Mouse (Mus musculus): ENCODE results near the gene Lrrc15. TPM values are rescaled to one million over a fixed set of nuclear protein-coding genes. Genes with fewer than 3 reads are reported as not detected.
A peak's percentile ranks its signal among the peaks of the same experiment; 100 is the strongest.

The Lrrc15 gene
- polyA plus RNA-seq, 1 experiment from 2014 or later, result 0.89 TPM

DNA sequence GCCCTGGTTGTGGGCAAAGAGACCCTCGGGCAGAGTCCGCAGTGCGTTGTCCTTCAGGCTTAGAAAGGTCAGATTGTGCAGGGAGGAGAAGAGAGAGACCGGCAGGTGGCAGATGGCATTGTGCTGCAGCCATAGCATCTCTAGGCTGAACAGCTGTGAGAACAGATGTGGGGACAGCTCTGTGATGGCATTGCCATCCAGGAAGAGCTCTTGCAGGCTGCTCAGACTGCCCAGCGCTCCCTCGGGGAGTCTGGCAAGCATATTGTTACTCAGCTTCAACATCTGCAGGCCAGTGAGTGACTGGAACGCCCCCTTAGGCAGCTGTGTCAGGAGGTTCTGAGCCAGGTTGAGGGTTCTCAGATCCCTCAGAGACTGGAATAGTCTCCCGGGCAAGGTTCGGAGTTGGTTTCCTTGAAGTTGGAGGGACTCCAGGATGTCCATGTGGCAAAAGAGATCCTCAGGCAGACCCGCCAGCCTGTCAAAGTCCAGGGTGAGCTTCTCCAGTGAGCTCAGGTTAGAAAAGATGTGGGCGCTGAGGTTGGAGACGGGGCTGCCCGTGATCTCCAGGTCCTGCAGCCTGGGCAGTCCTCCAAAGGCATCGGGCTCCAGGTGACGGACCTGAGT lies 22.9 kb downstream of the Lrrc15 start:
- H3K4me2 ChIP-seq (ENCODE audit: low read depth, severe bottlenecking), result no peak overlapping the region
- DNase-seq (ENCODE audit: low spot score) (no peak), ATAC-seq (ENCODE audit: insufficient number of reproducible peaks, low FRiP score, low TSS enrichment, low read depth) (no peak)
- H3K4me1 ChIP-seq (ENCODE audit: control insufficient read depth, insufficient read depth, low read length), result peaks cover 1% of the 10 kb centered on the region; the same call in 1 of the 2 replicates
- H3K4me3 ChIP-seq (ENCODE audit: low read depth, low read length), result no peak overlapping the region
- no peak overlapping the region for H3K9ac ChIP-seq (ENCODE audit: low read length)
- H3K27me3 ChIP-seq (ENCODE audit: control insufficient read depth, insufficient read depth, low read length), result no peaks in the 10 kb centered on the region
- H3K27ac ChIP-seq (replicated peaks; ENCODE audit: low read depth, low read length), result no peak overlapping the region
- H3K9me3 ChIP-seq (ENCODE audit: control insufficient read depth, low read length), result no peaks in the 10 kb centered on the region
- WGBS, result 87% methylated on average over 15 of the region's 15 CpGs
- no peaks in the 10 kb centered on the region for H3K36me3 ChIP-seq (ENCODE audit: control insufficient read depth, insufficient read depth, low read length)

DNA sequence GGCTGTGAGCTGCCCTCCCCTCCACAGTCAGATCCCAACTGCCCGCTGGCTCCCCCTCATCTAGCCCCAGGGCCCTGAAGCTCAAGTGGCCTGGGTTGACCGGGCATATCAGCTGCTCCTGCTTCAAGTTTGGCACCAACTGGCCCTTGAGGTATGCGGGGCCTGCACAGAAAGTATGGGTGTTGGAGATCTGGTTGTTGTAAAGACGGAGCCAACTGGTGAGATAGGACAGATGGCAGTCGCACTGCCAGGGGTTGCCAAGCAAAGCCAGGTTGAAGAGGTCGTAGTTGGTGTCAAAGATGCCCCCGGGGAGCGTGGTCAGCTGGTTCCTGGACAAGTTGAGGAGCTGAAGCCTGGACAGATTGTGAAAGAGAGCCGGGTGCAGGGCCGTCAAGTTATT lies 23.6 kb downstream of the Lrrc15 start:
- Histone ChIP-seq H3K4me2 (ENCODE audit: low read depth, severe bottlenecking) (no peak overlapping the region), H3K27me3 (ENCODE audit: control insufficient read depth, insufficient read depth, low read length) (no peaks in the 10 kb centered on the region), H3K36me3 (ENCODE audit: control insufficient read depth, insufficient read depth, low read length) (no peaks in the 10 kb centered on the region), H3K9me3 (ENCODE audit: control insufficient read depth, low read length) (no peaks in the 10 kb centered on the region), H3K4me3 (ENCODE audit: low read depth, low read length) (no peak overlapping the region), H3K4me1 (ENCODE audit: control insufficient read depth, insufficient read depth, low read length) (peaks cover 4% of the 10 kb centered on the region; the same call in 1 of the 2 replicates), H3K27ac (replicated peaks; ENCODE audit: low read depth, low read length) (no peak overlapping the region), H3K9ac (ENCODE audit: low read length) (no peak overlapping the region)
- 89% methylated on average over 10 of the region's 10 CpGs for WGBS
- DNase-seq (ENCODE audit: low spot score) (no peak), ATAC-seq (ENCODE audit: insufficient number of reproducible peaks, low FRiP score, low TSS enrichment, low read depth) (no peak)

DNA sequence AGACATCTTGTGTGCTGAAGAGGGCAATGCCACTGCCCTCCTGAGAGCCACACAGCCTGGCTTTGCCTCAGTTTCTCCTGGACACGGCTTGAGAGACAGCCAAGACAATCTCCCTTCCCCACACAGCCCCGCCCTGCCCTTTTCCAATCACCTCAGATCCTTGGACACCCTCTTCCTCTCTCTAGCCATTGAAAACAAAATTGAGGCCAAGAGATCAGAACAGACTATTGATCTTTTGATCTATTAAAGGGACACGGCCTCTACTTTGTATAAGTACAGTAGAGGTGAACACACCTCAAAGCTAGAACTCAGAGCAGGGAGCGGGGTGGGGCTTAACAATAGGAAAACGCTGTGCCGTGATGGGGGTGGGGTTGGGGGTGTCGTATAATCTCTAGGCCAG lies 24.6 kb downstream of the Lrrc15 start:
- WGBS, result 88% methylated on average over 7 of the region's 7 CpGs
- H3K27me3 ChIP-seq (ENCODE audit: control insufficient read depth, insufficient read depth, low read length), result no peaks in the 10 kb centered on the region

DNA sequence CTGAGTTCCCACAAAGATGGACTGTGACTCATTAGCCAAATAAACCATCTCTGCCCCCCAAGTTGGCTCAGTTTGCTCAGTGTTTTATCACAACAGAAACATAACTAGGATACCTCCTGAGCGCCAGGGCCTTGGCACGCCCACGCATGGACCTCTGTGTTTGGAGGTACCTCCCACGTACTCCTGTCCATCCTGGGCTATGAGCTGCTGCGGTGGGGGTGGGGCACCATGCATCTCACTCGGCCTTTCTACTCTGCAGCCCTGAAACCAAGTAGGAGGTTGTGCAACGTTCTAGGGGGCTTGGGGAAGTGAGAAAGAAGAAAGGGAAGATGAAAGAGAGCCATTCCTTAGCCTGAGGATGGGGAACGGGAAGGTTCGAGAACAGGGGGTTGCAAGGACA lies 25.3 kb downstream of the Lrrc15 start:
- WGBS, result 75% methylated on average over 9 of the region's 9 CpGs

More for the DNA sequence above, 24.6 kb downstream of the Lrrc15 start:
- H3K9ac ChIP-seq (ENCODE audit: low read length), result no peak overlapping the region
- H3K4me1 ChIP-seq (ENCODE audit: control insufficient read depth, insufficient read depth, low read length), result peaks cover 4% of the 10 kb centered on the region; the same call in 1 of the 2 replicates
- DNase-seq (ENCODE audit: low spot score) (no peak), ATAC-seq (ENCODE audit: insufficient number of reproducible peaks, low FRiP score, low TSS enrichment, low read depth) (no peak)
- H3K4me2 ChIP-seq (ENCODE audit: low read depth, severe bottlenecking), result no peak overlapping the region
- no peak overlapping the region for H3K4me3 ChIP-seq (ENCODE audit: low read depth, low read length)
- no peaks in the 10 kb centered on the region for H3K36me3 ChIP-seq (ENCODE audit: control insufficient read depth, insufficient read depth, low read length)
- H3K9me3 ChIP-seq (ENCODE audit: control insufficient read depth, low read length), result no peaks in the 10 kb centered on the region
- no peak overlapping the region for H3K27ac ChIP-seq (replicated peaks; ENCODE audit: low read depth, low read length)

DNA sequence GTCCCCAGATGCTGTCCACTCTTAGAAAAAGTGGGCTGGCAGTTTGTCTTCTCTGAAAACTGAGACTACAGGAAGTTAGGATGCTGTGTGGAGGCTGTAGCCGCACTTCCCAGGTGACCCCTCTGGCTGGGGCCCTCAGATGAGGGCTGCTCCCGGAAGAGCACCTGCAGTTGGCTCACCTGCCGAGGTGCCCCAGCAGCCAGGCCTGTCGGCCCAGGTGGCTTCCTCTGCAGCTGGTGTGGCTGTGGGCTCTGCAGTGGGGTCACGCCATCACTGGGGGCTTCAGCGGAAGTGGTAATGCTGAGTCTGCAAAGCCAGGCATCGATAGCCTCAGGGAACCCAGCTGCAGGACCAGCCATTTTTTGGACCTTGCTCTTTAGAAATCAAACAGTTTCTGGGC lies 28.0 kb downstream of the Lrrc15 start:
- H3K9me3 ChIP-seq (ENCODE audit: control insufficient read depth, low read length), result no peaks in the 10 kb centered on the region
- WGBS, result 58% methylated on average over 7 of the region's 7 CpGs
- H3K4me1 ChIP-seq (ENCODE audit: control insufficient read depth, insufficient read depth, low read length), result peaks cover 4% of the 10 kb centered on the region; the same call in 1 of the 2 replicates
- no peak overlapping the region for H3K4me2 ChIP-seq (ENCODE audit: low read depth, severe bottlenecking)
- no peak overlapping the region for H3K4me3 ChIP-seq (ENCODE audit: low read depth, low read length)
- no peak overlapping the region for H3K27ac ChIP-seq (replicated peaks; ENCODE audit: low read depth, low read length)
- no peaks in the 10 kb centered on the region for H3K27me3 ChIP-seq (ENCODE audit: control insufficient read depth, insufficient read depth, low read length)
- ATAC-seq (ENCODE audit: insufficient number of reproducible peaks, low FRiP score, low TSS enrichment, low read depth) (no peak), DNase-seq (ENCODE audit: low spot score) (no peak)
- no peak overlapping the region for H3K9ac ChIP-seq (ENCODE audit: low read length)
- H3K36me3 ChIP-seq (ENCODE audit: control insufficient read depth, insufficient read depth, low read length), result no peaks in the 10 kb centered on the region

More for the DNA sequence above, 25.3 kb downstream of the Lrrc15 start:
- DNase-seq (ENCODE audit: low spot score) (no peak), ATAC-seq (ENCODE audit: insufficient number of reproducible peaks, low FRiP score, low TSS enrichment, low read depth) (no peak)
- Histone ChIP-seq H3K36me3 (ENCODE audit: control insufficient read depth, insufficient read depth, low read length) (no peaks in the 10 kb centered on the region), H3K27me3 (ENCODE audit: control insufficient read depth, insufficient read depth, low read length) (no peaks in the 10 kb centered on the region), H3K4me3 (ENCODE audit: low read depth, low read length) (no peak overlapping the region), H3K4me2 (ENCODE audit: low read depth, severe bottlenecking) (no peak overlapping the region), H3K9ac (ENCODE audit: low read length) (no peak overlapping the region), H3K27ac (replicated peaks; ENCODE audit: low read depth, low read length) (no peak overlapping the region), H3K9me3 (ENCODE audit: control insufficient read depth, low read length) (no peaks in the 10 kb centered on the region), H3K4me1 (ENCODE audit: control insufficient read depth, insufficient read depth, low read length) (peaks cover 4% of the 10 kb centered on the region; the same call in 1 of the 2 replicates)

DNA sequence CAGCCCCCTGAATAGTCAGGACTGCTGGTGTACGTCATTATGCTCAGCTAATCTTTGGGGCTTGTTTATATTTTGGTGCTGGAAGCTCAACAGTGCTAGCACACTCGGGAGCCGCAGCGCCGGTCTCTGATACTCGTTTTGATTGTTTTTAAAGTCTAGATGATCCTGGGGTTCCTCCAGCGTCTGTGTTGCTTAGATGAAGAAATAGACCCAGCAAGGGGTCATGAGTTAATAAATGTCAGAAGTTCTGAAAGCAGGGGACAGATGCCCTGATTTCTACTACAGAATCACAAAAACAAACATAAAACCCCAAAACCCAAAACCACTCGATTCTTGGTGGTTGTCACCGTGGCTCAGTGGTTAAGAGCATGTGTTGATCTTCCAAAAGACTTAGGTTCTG lies 29.2 kb downstream of the Lrrc15 start:
- DNase-seq (ENCODE audit: low spot score) (no peak), ATAC-seq (ENCODE audit: insufficient number of reproducible peaks, low FRiP score, low TSS enrichment, low read depth) (no peak)
- Histone ChIP-seq H3K4me3 (ENCODE audit: low read depth, low read length) (no peak overlapping the region), H3K9me3 (ENCODE audit: control insufficient read depth, low read length) (no peaks in the 10 kb centered on the region), H3K4me2 (ENCODE audit: low read depth, severe bottlenecking) (no peak overlapping the region), H3K9ac (ENCODE audit: low read length) (no peak overlapping the region), H3K4me1 (ENCODE audit: control insufficient read depth, insufficient read depth, low read length) (peaks cover 4% of the 10 kb centered on the region; the same call in 1 of the 2 replicates), H3K36me3 (ENCODE audit: control insufficient read depth, insufficient read depth, low read length) (no peaks in the 10 kb centered on the region), H3K27me3 (ENCODE audit: control insufficient read depth, insufficient read depth, low read length) (no peaks in the 10 kb centered on the region), H3K27ac (replicated peaks; ENCODE audit: low read depth, low read length) (no peak overlapping the region)
- WGBS, result 84% methylated on average over 9 of the region's 9 CpGs

DNA sequence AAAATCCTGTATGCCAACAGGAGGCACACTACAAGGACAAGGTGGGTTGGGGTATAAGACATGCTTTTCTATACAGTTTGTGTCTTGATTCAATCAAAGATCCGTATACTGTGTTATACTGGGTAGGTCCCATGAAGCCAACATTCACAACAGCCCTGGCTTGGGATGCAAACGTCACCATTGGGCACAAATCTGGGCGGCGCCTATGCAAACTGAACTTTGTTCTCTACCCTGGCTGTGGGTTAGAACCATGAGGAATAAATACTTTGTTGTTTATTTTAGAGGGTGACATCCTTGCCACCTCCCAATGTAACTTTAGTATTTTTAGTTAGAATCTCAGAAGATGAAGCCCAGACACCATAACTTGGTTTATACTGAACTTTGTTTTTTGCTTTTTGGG lies 29.7 kb downstream of the Lrrc15 start:
- Histone ChIP-seq H3K4me2 (ENCODE audit: low read depth, severe bottlenecking) (no peak overlapping the region), H3K27ac (replicated peaks; ENCODE audit: low read depth, low read length) (no peak overlapping the region), H3K9me3 (ENCODE audit: control insufficient read depth, low read length) (no peaks in the 10 kb centered on the region), H3K27me3 (ENCODE audit: control insufficient read depth, insufficient read depth, low read length) (no peaks in the 10 kb centered on the region), H3K4me1 (ENCODE audit: control insufficient read depth, insufficient read depth, low read length) (peaks cover 7% of the 10 kb centered on the region; the same call in 1 of the 2 replicates), H3K9ac (ENCODE audit: low read length) (no peak overlapping the region), H3K4me3 (ENCODE audit: low read depth, low read length) (no peak overlapping the region), H3K36me3 (ENCODE audit: control insufficient read depth, insufficient read depth, low read length) (no peaks in the 10 kb centered on the region)
- ATAC-seq (ENCODE audit: insufficient number of reproducible peaks, low FRiP score, low TSS enrichment, low read depth) (no peak), DNase-seq (ENCODE audit: low spot score) (no peak)
- WGBS, result 83% methylated on average over 4 of the region's 4 CpGs

DNA sequence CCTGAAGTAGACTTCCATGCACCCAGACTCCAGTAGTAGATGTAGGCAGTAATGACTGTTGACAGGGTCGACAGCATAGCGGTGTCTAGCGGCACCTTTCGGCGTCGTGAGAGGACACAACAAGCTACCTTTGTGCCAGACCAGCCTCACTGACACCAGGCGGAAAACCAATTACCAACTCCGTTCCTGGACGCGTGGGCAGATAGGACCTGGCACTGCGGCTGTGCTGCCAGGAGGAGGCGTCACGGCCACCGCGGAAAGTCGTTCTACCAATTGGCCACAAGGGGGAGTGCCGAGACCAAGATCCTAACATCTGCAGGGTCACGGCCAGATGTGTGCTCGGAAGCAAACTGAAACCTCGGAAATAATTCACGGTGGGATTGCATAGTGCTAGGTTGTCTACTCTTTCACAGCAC lies 31.0 kb downstream of the Lrrc15 start:
- Histone ChIP-seq H3K27me3 (ENCODE audit: control insufficient read depth, insufficient read depth, low read length) (no peaks in the 10 kb centered on the region), H3K36me3 (ENCODE audit: control insufficient read depth, insufficient read depth, low read length) (no peaks in the 10 kb centered on the region), H3K27ac (replicated peaks; ENCODE audit: low read depth, low read length) (no peak overlapping the region), H3K4me3 (ENCODE audit: low read depth, low read length) (no peak overlapping the region), H3K9ac (ENCODE audit: low read length) (no peak overlapping the region), H3K9me3 (ENCODE audit: control insufficient read depth, low read length) (no peaks in the 10 kb centered on the region), H3K4me1 (ENCODE audit: control insufficient read depth, insufficient read depth, low read length) (peaks cover 9% of the 10 kb centered on the region; the same call in 1 of the 2 replicates), H3K4me2 (ENCODE audit: low read depth, severe bottlenecking) (peak overlapping the region; percentile 31)
- WGBS, result 2% methylated on average over 21 of the region's 21 CpGs
- ATAC-seq (ENCODE audit: insufficient number of reproducible peaks, low FRiP score, low TSS enrichment, low read depth) (peak; percentile 77), DNase-seq (ENCODE audit: low spot score) (peak; percentile 93)
